Mouse (Mus musculus): ENCODE results near the gene Nfkb1.

Gene Nfkb1

GRCm38 (mm10) chr3:135585482-135585881 lies 105.9 kb downstream of the Nfkb1 start:
- DNase-seq (ENCODE audit: low read depth) = no peak

GRCm38 (mm10) chr3:135582246-135582645 lies 109.1 kb downstream of the Nfkb1 start:
- DNase-seq (ENCODE audit: low read depth) = no peak

- peak; percentile 62 for DNase-seq (ENCODE audit: low read depth)
Measured at GRCm38 (mm10) chr3:135581606-135582117, 109.7 kb downstream of the Nfkb1 start.

GRCm38 (mm10) chr3:135580439-135581275 lies 110.7 kb downstream of the Nfkb1 start:
- peak; percentile 14 for DNase-seq (ENCODE audit: low read depth)

GRCm38 (mm10) chr3:135579179-135579578 lies 112.2 kb downstream of the Nfkb1 start:
- no peak for DNase-seq (ENCODE audit: low read depth)

GRCm38 (mm10) chr3:135578588-135579140 lies 112.7 kb downstream of the Nfkb1 start:
- no peak for DNase-seq (ENCODE audit: low read depth)

- DNase-seq (ENCODE audit: low read depth) = peak; percentile 49
Measured at GRCm38 (mm10) chr3:135575126-135575525, 116.2 kb downstream of the Nfkb1 start.

- DNase-seq (ENCODE audit: low read depth) = peak; percentile 17
Measured at GRCm38 (mm10) chr3:135573051-135573450, 118.3 kb downstream of the Nfkb1 start.

GRCm38 (mm10) chr3:135571540-135571939 lies 119.8 kb downstream of the Nfkb1 start:
- DNase-seq (ENCODE audit: low read depth) = no peak

- DNase-seq (ENCODE audit: low read depth) = no peak
Measured at GRCm38 (mm10) chr3:135568633-135569032, 122.7 kb downstream of the Nfkb1 start.

- no peak for DNase-seq (ENCODE audit: low read depth)
Measured at GRCm38 (mm10) chr3:135567888-135568287, 123.5 kb downstream of the Nfkb1 start.

- no peak for DNase-seq (ENCODE audit: low read depth)
Measured at GRCm38 (mm10) chr3:135565306-135565705, 126.0 kb downstream of the Nfkb1 start.

- DNase-seq (ENCODE audit: low read depth) = no peak
Measured at GRCm38 (mm10) chr3:135564706-135565105, 126.6 kb downstream of the Nfkb1 start.

GRCm38 (mm10) chr3:135563163-135563689 lies 128.1 kb downstream of the Nfkb1 start:
- no peak for DNase-seq (ENCODE audit: low read depth)

- DNase-seq (ENCODE audit: low read depth) = no peak
Measured at GRCm38 (mm10) chr3:135562036-135562435, 129.3 kb downstream of the Nfkb1 start.

- DNase-seq (ENCODE audit: low read depth) = no peak
Measured at GRCm38 (mm10) chr3:135556851-135557662, 134.3 kb downstream of the Nfkb1 start.

- DNase-seq (ENCODE audit: low read depth) = peak; percentile 32
Measured at GRCm38 (mm10) chr3:135556052-135556587, 135.2 kb downstream of the Nfkb1 start.

- no peak for DNase-seq (ENCODE audit: low read depth)
Measured at GRCm38 (mm10) chr3:135555192-135555591, 136.2 kb downstream of the Nfkb1 start.

GRCm38 (mm10) chr3:135552874-135553273 lies 138.5 kb downstream of the Nfkb1 start:
- DNase-seq (ENCODE audit: low read depth) = no peak

GRCm38 (mm10) chr3:135547298-135547697 lies 144.0 kb downstream of the Nfkb1 start:
- no peak for DNase-seq (ENCODE audit: low read depth)

GRCm38 (mm10) chr3:135546212-135546923 lies 145.0 kb downstream of the Nfkb1 start:
- no peak for DNase-seq (ENCODE audit: low read depth)

Data from NIH3T3 (cell line).